Mouse (Mus musculus): ENCODE results near the gene Zc3h15. TPM values are rescaled to one million over a fixed set of nuclear protein-coding genes. Genes with fewer than 3 reads are reported as not detected.
A peak's percentile ranks its signal among the peaks of the same experiment; 100 is the strongest.
"Not testable (repeated sequence)": the region's sequence is repeated elsewhere in the genome, so short reads cannot be mapped to it uniquely, and the experiment has no call there.

Zc3h15 gene
- total RNA-seq, 4 experiments from 2014 or later, result 48.8 to 54.2 (median 52.4) TPM

DNA sequence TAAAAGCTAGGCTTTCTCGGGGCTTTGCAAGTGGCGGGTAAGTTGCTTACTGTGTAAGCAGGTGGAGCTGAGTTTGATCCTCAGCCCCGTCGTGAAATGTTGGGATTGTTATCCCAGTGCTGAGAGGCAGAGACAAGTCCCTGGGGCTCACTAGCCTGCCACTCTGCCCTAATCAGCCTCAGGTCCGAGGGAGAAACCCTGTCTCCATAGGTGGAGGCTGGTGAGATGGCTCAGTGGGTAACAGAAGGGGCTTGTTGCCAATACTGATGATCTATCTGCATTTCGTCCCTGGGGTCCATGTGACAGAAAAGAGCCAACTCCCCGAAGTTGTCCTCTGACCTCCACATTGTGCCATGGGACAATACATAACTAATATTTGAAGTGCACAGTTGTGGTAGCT lies 30.2 kb downstream of the Zc3h15 start:
- DNase-seq (ENCODE audit: low spot score), result no peak

DNA sequence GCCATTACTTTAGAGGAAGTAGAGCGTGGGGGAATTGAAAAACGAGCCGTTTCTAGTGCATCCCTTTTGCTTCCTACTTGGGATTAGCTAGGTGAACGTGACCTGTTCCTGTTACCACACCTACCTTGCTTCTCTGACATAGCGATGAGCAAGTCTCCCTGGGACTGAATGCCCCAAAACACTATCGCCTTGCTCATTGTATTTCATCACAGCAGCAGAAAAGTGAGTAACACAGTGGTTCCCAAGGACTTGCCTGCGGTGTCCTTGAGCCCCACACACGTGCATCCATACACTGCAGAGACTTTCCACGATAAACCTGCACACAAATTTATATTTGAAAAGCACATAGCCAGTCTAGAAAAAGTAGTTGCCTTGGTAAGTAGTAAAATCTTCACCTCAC lies 30.7 kb downstream of the Zc3h15 start:
- DNase-seq (ENCODE audit: low spot score), result no peak

DNA sequence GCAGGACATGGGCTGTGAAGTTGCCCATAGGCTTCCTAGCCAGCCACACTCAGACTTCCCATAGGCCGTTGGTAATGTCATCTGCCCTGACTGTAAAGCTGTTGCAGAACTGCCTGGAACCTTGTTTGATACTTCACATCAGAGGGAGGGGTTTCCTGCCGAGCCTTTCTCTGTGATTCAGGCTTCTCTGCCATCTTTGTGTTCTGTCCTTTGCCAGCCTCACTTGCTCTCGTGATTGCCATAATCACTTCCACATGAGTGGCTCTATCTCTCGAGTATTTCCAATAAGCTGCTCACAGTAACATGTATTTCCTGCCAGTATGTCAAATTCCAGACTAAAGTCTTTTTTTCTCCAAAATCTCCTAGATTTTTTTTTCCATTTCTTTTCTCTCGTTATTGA lies 31.4 kb downstream of the Zc3h15 start:
- no peak for DNase-seq (ENCODE audit: low spot score)

DNA sequence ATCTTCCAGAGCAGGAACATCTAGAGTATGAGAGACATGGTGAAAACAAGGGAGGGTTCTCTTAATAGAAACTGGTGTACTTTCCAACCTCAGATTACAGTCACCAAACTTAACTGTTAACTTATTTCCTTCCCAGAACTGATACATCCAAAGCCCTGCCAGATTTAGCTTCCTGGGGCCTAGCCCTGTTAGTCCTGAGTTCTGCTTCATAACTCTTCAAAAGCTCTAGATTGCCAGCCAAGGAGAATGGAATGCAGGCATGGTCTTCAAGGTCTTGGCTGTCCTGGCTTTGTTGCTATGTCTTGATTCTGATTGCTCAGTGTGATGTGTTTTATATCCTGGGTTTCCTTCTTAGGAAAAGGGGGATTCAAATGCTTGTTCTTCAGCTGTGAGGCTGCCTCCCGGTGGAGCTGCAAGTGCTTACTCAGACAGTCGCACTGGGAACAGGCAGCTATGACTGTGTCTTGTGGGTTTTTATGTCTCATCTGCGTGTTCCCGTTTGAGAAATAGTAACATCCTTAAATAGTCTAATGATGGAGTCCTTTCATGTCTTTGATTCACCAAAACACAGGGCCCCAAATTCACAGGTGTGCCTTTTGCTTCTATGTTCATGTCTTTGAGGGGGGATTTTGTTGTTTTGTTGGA lies 32.1 kb downstream of the Zc3h15 start:
- no peak for DNase-seq (ENCODE audit: low spot score)

DNA sequence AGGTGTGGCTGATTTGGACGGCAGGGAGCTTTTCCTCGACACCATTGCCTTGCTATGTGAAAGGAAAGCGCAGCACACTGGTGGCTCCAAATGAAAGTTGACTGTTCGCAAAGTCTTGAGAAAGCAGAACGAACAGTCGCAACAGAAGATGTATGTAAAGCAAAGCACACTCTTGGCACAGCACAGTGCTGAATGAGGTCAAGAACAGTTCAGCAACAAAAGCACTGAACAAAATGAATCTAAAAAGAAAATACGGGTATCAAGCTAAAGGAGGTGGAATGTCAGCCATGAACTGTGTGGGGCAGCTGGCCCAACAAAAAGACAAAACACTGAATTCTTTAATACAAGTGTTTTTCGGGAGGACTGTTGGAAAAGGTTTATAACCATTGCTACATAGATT lies 37.1 kb downstream of the Zc3h15 start:
- no peak for DNase-seq (ENCODE audit: low spot score)

DNA sequence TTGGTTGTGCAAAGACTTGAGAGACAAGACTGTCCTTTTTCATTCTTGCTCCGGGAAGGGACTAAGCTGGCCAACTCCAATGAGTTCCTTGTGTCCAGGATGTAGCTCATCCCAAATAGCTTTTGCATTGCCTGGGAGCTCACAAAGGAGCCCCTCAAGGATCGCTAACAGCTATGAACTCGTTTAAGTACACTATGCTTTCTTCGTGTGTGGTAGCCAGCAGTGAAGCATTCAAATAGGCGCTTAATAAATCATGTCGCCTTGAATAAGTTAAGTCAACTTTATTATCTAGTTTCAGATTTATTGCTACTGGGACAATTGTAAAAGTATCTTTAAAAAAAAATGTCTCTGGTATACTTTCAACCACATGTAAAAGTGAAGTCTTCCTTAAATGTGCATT lies 37.5 kb downstream of the Zc3h15 start:
- DNase-seq (ENCODE audit: low spot score), result no peak

DNA sequence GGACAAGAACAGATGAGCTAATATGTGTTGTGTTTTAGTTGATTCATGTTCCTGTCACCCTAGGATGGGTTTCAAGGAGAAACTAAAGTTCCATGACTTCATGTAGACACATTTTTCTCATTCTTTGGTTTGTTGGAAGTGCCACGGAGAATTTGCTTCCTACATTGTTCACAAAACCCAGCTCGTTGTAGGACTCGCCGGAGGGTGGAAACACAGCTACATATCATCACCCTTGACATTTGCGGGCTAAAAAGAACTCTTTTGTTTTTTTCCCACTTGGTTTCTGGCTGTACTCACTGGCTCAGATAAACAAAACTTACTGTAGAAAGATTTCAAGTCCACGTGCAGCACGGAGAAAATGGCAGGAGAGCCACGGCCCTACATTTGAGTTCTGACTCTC lies 38.0 kb downstream of the Zc3h15 start:
- DNase-seq (ENCODE audit: low spot score), result peak; percentile 18

DNA sequence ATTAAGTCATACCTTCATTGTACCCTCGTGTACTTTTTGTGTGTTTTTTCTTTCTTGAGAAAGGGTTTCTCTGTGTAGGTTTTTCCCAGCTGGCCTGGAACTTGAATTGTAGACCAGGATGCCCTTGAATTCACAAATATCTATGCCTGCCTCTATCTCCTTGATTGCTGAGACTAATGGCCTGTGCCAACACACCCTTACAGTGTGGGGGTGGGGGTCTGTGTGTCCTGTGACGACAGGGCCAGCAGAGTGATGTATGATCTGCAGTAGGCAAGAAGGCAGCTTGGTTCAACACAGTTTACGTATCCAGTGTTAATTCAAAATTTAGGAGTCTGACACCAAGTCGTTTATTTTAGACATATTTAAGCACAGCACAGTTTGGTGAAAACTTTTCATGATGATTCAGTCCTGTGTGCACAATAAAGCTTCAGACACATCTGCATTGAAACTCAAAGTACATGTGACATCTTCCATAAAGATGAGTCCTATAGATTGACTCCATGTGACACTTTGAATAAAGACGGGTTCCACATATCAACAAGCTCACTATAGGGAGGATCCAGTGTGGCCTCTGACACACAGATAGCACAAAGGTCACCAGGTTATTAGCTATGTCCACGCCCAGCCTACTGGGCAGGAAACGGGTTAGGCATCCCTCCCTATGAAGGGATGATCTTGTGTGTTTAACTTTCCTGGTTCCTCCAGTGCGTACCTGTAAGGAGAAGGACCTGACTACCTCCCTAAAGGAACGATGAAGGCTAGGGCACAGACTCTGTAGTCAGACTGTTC lies 39.7 kb downstream of the Zc3h15 start:
- no peak for DNase-seq (ENCODE audit: low spot score)

DNA sequence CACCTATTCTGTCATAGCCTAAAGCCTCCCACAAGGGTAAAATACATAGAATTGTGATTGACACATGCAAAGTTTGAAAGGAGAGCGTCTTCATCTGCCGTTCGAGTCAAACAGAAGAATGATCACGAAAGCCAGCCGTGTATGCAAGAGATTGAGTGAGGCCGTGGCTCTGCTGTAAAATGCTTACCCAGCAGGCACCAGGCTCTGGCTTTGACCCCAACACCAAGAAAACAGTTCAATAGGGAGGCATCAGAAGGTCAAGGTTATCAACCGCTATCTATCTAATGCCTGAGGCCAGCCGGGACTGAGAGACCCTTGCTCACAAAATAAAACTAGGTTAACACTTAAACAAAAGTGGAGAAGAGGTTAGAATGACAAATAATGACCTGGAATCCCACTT lies 40.5 kb downstream of the Zc3h15 start:
- DNase-seq (ENCODE audit: low spot score), result no peak

DNA sequence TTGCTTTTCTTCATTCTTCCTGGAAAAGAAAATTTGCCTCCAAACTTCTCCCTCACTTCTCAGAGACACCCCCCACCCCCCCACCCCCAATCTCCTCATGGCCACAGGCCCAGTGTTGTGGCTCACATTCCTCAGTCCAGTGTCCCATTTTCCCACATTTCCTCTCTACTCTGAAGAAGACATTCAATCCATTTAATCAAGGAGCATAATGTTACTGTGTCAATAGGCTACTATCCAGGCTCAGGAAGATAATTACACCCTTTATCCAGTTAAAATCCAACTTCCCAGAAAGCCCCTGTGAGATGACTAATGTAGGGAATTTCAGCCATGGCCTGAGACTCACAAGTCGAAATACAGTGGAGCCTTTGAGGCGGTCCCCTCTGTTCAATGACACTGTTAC lies 46.1 kb downstream of the Zc3h15 start:
- no peak for DNase-seq (ENCODE audit: low spot score)

DNA sequence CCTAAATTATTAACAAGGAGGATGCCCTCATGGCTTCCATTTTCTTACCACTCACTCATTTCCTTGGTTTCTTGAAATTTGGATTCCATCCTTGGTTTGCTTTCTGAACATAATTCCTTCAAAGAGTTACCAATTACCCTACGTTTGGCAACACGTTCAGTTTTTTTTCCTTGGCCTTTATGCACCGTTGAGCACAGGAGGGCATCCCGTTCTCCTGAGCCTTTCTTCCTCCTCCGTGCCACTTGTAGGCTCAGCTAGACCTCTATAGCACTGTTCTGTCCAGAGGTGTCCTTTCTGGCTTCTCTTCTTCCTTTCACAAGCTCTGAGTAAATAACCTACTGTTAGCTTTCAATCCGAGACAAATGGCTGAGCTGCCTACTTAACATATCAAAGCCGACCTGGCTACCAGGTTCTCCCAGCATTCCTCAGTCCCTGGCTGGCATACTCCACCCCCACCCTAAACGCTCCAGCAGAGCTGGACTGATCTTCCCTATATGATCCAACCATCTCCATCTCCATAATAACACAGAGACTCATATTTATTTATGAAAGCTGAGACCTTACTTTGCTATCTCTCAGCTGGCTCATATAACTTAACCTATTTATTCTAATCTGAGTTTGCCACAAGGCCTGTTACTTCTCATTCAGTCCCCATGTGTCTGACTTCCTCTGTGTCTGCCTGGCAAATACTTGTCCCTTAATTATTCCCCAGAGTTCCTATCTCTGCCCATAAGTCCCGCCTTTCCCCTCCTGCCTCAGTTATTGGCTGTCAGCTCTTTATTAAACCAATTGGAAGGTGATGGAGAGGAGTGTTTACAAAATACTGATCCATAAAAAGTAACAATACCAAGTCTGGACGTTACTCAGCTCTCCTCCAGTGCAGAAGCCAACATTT lies 48.7 kb downstream of the Zc3h15 start:
- no peak for DNase-seq (ENCODE audit: low spot score)

DNA sequence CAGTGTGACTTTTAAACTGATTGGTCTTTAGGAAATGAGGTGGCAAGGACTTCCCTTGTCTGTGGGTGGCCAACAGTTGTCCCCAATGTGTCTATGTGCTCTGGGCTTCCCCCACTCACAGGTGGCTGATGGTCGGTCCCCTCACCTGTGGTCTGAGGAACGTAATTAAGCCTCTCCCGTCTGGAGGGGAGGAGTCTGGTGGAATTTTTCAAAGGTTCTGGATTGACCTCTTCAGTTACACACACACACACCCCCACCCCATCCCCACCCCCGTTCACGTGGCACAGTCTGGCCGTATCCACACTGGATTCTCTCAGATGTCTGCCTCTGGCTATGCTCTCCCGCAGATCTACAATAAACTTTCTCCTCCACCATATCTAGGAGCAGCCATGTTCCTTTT lies 49.8 kb downstream of the Zc3h15 start:
- no peak for DNase-seq (ENCODE audit: low spot score)

DNA sequence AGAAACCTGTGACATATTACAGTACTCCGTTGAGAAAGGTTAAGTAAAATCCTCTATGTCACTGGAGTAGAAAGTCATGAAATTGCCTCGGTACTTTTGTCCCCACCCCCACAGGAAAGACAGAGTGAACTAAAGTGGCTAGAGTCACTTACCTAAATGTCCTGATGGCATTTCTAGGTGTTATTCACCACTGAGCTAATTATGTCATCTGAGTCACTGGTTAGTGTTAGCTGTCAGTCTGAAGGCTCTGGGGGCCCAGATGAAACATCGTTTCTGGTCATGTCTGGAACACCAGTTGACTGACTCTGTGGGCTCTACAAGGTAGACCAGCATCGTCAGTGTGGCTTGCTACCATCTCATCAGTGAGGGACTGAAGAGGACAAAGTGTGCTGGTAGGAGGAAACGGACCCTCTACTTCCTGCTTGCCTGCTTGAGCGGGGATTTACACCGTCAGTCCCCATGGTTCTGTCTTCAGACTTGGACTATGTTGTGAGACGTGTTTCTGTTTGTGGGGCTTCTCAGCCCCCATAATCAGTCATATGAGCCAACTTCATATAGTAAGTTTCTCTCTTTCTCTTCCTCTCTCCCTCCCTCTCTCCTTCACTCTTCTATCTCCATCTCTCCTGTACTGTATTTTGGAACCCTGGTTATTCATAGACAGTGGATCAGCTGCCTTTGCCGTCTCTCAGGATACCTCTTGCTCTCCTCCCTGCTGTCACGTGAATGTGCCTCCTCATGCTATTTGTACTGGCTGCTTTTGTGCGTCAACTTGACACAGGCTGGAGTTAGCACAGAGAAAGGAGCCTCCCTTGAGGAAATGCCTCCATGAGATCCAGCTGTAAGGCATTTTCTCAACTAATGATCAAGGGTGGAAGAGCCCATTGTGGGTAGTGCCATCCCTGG lies 51.4 kb downstream of the Zc3h15 start:
- no peak for DNase-seq (ENCODE audit: low spot score)

DNA sequence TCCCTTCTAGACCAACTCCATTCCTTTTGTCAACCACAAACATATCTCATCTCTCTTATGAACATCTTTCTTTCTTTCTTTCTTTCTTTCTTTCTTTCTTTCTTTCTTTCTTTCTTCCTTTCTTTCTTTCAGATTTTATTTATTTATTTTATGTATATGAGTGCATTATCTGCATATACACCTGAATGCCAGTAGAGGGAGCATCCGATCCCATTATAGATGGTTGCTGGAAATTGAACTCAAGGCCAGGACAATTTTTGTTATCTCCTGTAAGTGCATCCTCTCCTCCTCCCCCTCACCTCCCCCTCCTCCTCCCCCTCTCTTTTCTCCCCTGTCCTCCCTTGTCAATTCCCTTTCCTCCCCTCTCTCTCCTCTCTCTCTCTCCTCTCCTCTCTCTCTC lies 54.2 kb downstream of the Zc3h15 start:
- DNase-seq (ENCODE audit: low spot score), result no peak

DNA sequence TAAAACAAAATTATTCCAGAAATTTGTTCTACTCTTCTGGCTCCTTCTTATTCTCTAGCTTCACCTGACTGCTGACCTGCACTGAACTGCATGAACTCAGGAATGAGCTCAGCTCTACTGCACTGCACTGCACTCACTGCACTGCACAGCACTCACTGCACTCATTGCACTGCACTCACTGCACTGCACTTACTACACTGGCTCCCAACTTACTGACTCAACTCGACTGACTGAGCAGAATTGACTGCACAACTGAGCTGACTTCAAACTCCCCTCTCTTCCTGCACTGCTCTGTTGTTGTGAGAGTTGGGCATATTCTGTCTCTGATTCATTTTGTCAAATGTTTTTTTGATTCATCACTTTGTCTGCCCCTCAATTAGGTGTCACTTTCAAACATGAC lies 55.1 kb downstream of the Zc3h15 start:
- DNase-seq (ENCODE audit: low spot score), result no peak

DNA sequence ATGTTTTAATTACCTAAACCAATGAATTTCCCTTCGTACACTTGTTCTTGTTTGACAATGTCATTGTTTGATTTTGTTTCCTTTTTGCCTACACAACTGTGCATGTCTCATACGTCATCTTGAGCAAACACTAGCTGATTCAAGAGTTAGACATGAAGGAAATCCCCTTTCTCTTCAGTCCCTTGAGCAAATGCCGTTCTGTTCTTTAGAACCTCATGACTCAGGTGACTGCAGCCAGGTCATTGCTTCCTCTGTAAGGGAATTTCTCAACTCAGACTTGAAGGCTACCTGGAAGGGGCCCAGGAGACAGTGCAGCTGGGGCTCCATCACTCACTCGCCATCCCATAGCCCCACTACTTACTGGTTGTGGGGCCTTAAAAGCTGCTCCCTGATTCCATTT lies 56.4 kb downstream of the Zc3h15 start:
- DNase-seq (ENCODE audit: low spot score), result no peak

DNA sequence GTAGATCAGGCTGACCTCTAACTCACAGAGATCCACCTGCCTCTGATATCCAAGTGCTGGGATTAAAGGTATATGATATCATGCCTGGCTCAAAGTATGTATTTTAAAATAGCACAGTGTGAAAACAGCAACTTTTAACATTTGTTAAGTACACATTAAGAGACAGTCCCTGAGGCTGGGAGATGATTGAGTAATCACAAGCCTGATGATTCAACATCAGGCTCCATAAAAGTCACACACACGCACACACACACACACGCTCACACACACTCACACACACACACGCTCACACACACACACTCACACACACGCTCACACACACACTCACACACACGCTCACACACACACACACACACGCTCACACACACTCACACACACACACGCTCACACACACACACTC lies 58.2 kb downstream of the Zc3h15 start:
- DNase-seq (ENCODE audit: low spot score), result no peak

DNA sequence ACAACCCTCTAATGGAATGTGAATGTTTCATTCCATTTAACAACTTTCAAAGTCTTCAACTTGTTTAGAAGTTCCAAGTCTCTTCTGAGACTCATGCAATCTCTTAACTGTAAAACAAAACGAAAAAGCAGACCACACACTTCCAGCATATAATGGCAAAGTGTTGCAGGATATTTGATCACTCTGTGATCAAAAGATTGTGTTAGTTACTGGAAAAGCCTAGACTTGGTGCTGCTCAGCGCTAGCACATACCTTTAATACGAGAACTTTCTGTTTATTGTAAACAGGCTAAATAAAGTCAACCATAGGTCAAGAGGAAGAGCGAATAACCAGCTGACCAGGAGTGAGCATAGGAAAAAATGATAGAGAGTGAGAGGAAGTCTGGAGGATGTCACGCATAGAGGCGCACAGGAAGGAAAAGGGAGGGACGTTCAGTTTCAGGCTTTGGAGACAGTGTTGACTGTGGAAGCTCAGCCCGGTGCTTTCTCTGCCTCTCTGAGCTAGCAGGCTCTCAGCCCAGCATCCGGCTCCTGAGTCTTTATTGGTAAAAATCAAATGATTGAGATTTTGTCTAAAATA lies 61.4 kb downstream of the Zc3h15 start:
- DNase-seq (ENCODE audit: low spot score), result no peak

DNA sequence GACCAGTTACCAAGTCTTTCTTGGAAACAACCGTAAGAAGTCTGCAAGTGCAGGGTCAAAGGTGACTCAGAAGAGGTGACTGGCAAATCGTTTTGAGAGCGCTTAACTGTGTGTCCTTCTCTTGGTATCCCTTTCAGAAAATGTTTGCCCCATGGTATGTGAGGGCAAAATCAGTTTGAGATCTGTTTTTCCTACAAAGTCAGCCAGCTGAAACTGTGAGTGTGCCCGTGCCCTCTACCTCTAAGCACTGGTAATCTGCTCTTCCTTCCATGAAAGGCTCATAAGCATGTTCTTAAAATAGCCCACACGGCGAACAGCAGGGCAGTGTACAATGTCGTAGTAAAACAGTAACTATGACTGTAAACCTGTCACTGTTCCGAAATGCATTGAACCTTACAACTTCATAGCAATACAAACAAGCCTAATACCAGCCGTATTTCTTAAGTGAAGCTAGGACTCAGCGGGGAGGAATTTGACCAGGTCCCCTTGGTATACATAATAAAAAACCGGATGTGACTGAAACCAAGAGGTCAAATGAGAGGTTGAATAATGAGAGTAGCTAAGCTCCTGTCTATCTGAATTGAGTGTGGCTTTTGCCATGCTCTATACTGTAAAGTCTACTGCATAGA lies 65.8 kb downstream of the Zc3h15 start:
- no peak for DNase-seq (ENCODE audit: low spot score)

DNA sequence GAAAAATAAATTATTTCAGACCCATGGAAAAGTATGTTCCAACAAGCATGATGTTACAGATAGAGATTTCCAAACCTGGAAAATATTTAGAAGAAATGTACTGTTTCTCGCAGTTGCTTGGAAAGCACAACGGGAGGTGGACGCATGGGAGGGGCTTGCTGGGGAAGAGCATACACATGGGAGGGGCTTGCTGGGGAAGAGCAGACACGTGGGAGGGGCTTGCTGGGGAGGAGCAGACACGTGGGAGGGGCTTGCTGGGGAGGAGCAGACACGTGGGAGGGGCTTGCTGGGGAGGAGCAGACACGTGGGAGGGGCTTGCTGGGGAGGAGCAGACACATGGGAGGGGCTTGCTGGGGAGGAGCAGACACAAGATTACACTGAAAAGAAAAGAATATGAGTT lies 69.0 kb downstream of the Zc3h15 start:
- not testable (repeated sequence) for DNase-seq (ENCODE audit: low spot score)

DNA sequence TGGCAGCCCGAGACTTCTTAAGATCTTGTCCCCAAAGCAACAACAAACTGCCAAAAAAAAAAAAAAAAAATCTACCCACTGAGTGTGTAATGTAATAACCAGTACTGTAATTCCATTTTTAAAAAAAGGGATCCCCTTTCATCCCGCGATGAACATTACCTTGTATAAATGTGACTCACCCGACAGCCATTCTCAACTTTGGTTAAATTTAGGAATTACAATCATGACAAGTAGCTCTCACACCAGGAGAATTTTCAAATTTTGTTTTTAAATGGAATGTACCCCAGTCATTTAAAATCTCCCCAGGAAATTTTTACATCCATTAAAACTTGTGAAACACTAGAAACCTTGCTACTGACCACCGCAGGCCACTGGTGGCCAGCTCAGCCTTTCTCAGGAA lies 69.7 kb downstream of the Zc3h15 start:
- DNase-seq (ENCODE audit: low spot score), result no peak
